Mouse (Mus musculus): ENCODE measurements around the gene Qtrt2. TPM values are rescaled to one million over a fixed set of nuclear protein-coding genes. Genes with fewer than 3 reads are reported as not detected.

Qtrt2 gene
- total RNA-seq, 2 experiments from 2014 or later = 45.5 to 46.5 TPM

GRCm38 (mm10) chr16:43827492-43827891, 99.1 kb downstream of the Qtrt2 start:
- no peak for DNase-seq (ENCODE audit: low spot score in 2 of 2)

GRCm38 (mm10) chr16:43818404-43818803, 108.2 kb downstream of the Qtrt2 start:
- no peak for DNase-seq (ENCODE audit: low spot score in 2 of 2)

GRCm38 (mm10) chr16:43816321-43816720, 110.3 kb downstream of the Qtrt2 start:
- DNase-seq (ENCODE audit: low spot score in 2 of 2) = no peak

GRCm38 (mm10) chr16:43814644-43815043, 112.0 kb downstream of the Qtrt2 start:
- no peak for DNase-seq (ENCODE audit: low spot score in 2 of 2)

Other genes with a start within 250 kb of the Qtrt2 start
- gene Drd3, start 172.8 kb downstream of the Qtrt2 start, total RNA-seq (2021) = not detected
- 1 to 10 TPM; 8.9 to 9.6 TPM for gene Ccdc191, start 37.0 kb downstream of the Qtrt2 start, total RNA-seq (2021)
- gene Zdhhc23, start 53.0 kb upstream of the Qtrt2 start, total RNA-seq (2021) = 1 to 10 TPM in 1 of 2 experiments, under 1 TPM in 1; 0.73 to 1.9 TPM
- 1 to 10 TPM; 3.0 to 3.9 TPM for gene Gramd1c, start 136.5 kb upstream of the Qtrt2 start, total RNA-seq (2021)
- gene Atp6v1a, start 212.9 kb upstream of the Qtrt2 start, total RNA-seq (2021) = 100 to 1,000 TPM in 1 of 2 experiments, 10 to 100 TPM in 1; 91.2 to 121 TPM
- 10 to 100 TPM; 90.3 to 93.8 TPM for gene Naa50, start 213.0 kb upstream of the Qtrt2 start, total RNA-seq (2021)
- gene Usf3, start 246.4 kb upstream of the Qtrt2 start, total RNA-seq (2021) = 10 to 100 TPM; 26.8 to 28.7 TPM